Mouse (Mus musculus): ENCODE results near the gene Defa22. TPM values are rescaled to one million over a fixed set of nuclear protein-coding genes. Genes with fewer than 3 reads are reported as not detected.

Gene Defa22
- polyA plus RNA-seq (2021; fragmentation: Nextera tagmentation), result not detected in 2 replicates
- long read RNA-seq, experiment 1, result 0 reads
- long read RNA-seq, experiment 2, result 0 reads

DNA sequence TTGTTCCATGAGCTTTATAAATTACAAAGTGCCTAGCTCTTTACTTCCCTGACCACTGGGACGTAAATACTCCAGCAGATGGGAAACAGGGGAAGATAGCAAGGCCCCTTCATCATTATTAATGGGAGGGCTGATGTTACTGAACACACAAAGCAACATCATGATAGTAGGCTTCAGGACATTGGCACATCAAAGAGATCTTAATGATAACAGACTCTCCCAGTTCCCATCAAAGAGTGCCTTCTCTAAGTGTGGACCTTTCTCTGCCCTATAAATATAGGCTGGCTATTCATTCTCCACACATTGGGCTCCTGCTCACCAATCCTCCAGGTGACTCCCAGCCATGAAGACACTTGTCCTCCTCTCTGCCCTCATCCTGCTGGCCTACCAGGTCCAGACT lies at the start of gene Defa22:
Gene Defa22, plus strand, starts transcription at position 301 of the 400 bp plus-strand sequence.

DNA sequence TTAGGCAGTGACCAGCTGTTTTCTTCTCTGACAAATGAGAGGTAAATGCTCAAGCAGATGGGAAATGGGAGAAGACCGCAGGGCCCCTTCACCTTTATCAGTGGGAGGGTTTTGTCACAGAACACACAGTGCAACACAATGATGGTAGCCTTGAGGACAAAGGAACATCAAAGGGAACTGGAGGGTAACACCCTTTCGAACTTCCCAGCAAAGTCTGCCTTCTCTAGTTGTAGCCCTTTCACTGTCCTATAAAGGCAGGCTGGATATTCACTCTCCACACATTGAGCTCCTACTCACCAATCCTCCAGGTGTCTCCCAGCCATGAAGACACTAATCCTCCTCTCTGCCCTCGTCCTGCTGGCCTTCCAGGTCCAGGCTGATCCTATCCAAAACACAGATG lies 27.7 kb upstream of the Defa22 start, which contains the start of gene Defa30:
Gene Defa30, plus strand, starts transcription at position 301 of the 400 bp plus-strand sequence.

DNA sequence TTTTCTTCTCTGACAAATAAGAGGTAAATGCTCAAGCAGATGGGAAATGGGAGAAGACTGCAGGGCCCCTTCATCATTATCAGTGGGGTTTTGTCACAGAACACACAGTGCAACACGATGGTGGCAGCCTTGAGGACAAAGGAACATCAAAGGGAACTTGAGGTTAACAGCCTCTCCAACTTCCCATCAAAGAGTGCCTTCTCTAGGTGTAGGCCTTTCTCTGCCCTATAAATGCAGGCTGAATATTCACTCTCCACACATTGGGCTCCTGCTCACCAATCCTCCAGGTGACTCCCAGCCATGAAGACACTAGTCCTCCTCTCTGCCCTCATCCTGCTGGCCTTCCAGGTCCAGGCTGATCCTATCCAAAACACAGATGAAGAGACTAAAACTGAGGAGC lies 29.2 kb downstream of the Defa22 start, which contains the start of gene Defa31:
Gene Defa31, plus strand, starts transcription at position 301 of the 400 bp plus-strand sequence.

DNA sequence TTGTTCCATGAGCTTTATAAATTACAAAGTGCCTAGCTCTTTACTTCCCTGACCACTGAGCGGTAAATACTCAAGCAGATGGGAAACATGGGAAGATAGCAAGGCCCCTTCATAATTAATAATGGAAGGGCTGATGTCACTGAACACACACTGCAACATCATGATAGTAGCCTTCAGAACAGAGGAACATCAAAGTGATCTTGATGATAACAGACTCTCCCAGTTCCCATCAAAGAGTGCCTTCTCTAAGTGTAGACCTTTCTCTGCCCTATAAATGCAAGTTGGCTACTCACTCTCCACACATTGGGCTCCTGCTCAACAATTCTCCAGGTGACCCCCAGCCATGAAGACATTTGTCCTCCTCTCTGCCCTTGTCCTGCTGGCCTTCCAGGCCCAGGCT lies 39.2 kb downstream of the Defa22 start, which contains the start of gene Gm15293:
Gene Gm15293, plus strand, starts transcription at position 301 of the 400 bp plus-strand sequence.

Other genes starting within 250 kb of the Defa22 start
- not detected in 2 replicates for gene Gm6040, start 240.2 kb upstream of the Defa22 start, polyA plus RNA-seq (2021; fragmentation: Nextera tagmentation)
- gene AY761185, start 217.6 kb upstream of the Defa22 start, polyA plus RNA-seq (2021; fragmentation: Nextera tagmentation), result not detected in 2 replicates
- not detected in 2 replicates for gene Defa21, start 136.7 kb upstream of the Defa22 start, polyA plus RNA-seq (2021; fragmentation: Nextera tagmentation)
- not detected in 2 replicates for gene Defa23, start 107.2 kb upstream of the Defa22 start, polyA plus RNA-seq (2021; fragmentation: Nextera tagmentation)
- gene Defa35, start 97.2 kb upstream of the Defa22 start, polyA plus RNA-seq (2021; fragmentation: Nextera tagmentation), result not detected in 2 replicates
- not detected in 2 replicates for gene Defa25, start 77.8 kb upstream of the Defa22 start, polyA plus RNA-seq (2021; fragmentation: Nextera tagmentation)
- gene Gm14851, start 66.2 kb upstream of the Defa22 start, polyA plus RNA-seq (2021; fragmentation: Nextera tagmentation), result not detected in 2 replicates
- not detected in 2 replicates for gene Defa30, start 27.6 kb upstream of the Defa22 start, polyA plus RNA-seq (2021; fragmentation: Nextera tagmentation)
- gene Defa31, start 29.3 kb downstream of the Defa22 start, polyA plus RNA-seq (2021; fragmentation: Nextera tagmentation), result not detected in 2 replicates
- gene Gm15293, start 39.3 kb downstream of the Defa22 start, polyA plus RNA-seq (2021; fragmentation: Nextera tagmentation), result not detected in 2 replicates
- gene Gm15292, start 87.5 kb downstream of the Defa22 start, polyA plus RNA-seq (2021; fragmentation: Nextera tagmentation), result not detected in 2 replicates
- not detected in 2 replicates for gene Defa27, start 153.3 kb downstream of the Defa22 start, polyA plus RNA-seq (2021; fragmentation: Nextera tagmentation)
- not detected in 2 replicates for gene Defa29, start 164.7 kb downstream of the Defa22 start, polyA plus RNA-seq (2021; fragmentation: Nextera tagmentation)
- not detected in 2 replicates for gene Defa2, start 216.2 kb downstream of the Defa22 start, polyA plus RNA-seq (2021; fragmentation: Nextera tagmentation)
- not detected in 2 replicates for gene Defa33, start 229.5 kb downstream of the Defa22 start, polyA plus RNA-seq (2021; fragmentation: Nextera tagmentation)